Mouse (Mus musculus): ENCODE results near the gene AB124611.
"Not testable (repeated sequence)": the region's sequence is repeated elsewhere in the genome, so short reads cannot be mapped to it uniquely, and the experiment has no call there.

The AB124611 gene

GRCm38 (mm10) chr9:21518690-21519089 is 7.3 kb upstream of the AB124611 start:
- CTCF ChIA-PET: not testable (repeated sequence)

- CTCF ChIA-PET: interaction anchor here (0.8 kb wide), 1 partner anchor 66 kb away, joined by 3 read pairs; no protein-coding TSS in a partner anchor
Observed at GRCm38 (mm10) chr9:21525142-21525936, 637 bp upstream of the AB124611 start.

- CTCF ChIA-PET: no interaction called here
Observed at GRCm38 (mm10) chr9:21526634-21526944, 613 bp downstream of the AB124611 start.

GRCm38 (mm10) chr9:21527100-21527801 is 1.3 kb downstream of the AB124611 start:
- CTCF ChIA-PET: interaction anchor here (0.6 kb wide), 1 partner anchor 229 kb away, joined by 3 read pairs; no protein-coding TSS in a partner anchor

- CTCF ChIA-PET: no interaction called here
Observed at GRCm38 (mm10) chr9:21527917-21528324, 1.9 kb downstream of the AB124611 start.

GRCm38 (mm10) chr9:21536501-21536900 is 10.5 kb downstream of the AB124611 start:
- CTCF ChIA-PET: interaction anchor here (0.6 kb wide), 1 partner anchor 14 kb away, joined by 3 read pairs; no protein-coding TSS in a partner anchor

- CTCF ChIA-PET: interaction anchor here (0.7 kb wide), 1 partner anchor 10 kb away, joined by 4 read pairs; the partner anchor contains the start of gene Carm1
Observed at GRCm38 (mm10) chr9:21537009-21537408, 11.0 kb downstream of the AB124611 start.

- CTCF ChIA-PET: no interaction called here
Observed at GRCm38 (mm10) chr9:21539981-21540753, 14.2 kb downstream of the AB124611 start.

GRCm38 (mm10) chr9:21542001-21542400 is 16.0 kb downstream of the AB124611 start:
- CTCF ChIA-PET: interaction anchor here (0.8 kb wide), 1 partner anchor 166 kb away, joined by 4 read pairs; no protein-coding TSS in a partner anchor

GRCm38 (mm10) chr9:21545351-21545915 is 19.5 kb downstream of the AB124611 start:
- CTCF ChIA-PET: no interaction called here

- CTCF ChIA-PET: interaction anchor here (0.9 to 1.3 kb wide), 2 partner anchors 9 to 47 kb away, joined by 3 to 4 read pairs; partner anchors contain the start of genes Timm29 and Yipf2
Observed at GRCm38 (mm10) chr9:21545916-21546788, 20.2 kb downstream of the AB124611 start.

- CTCF ChIA-PET: interaction anchor here (0.9 to 1.3 kb wide), 2 partner anchors 9 to 46 kb away, joined by 3 to 4 read pairs; partner anchors contain the start of genes Timm29 and Yipf2
Observed at GRCm38 (mm10) chr9:21546789-21547074, 20.8 kb downstream of the AB124611 start, which contains the start of gene Carm1. Carm1 (plus strand) TSS chr9:21546894.

GRCm38 (mm10) chr9:21547075-21547941 is 21.3 kb downstream of the AB124611 start:
- CTCF ChIA-PET: interaction anchor here (0.9 to 1.3 kb wide), 2 partner anchors 10 to 45 kb away, joined by 3 to 4 read pairs; partner anchors contain the start of genes Timm29 and Yipf2

GRCm38 (mm10) chr9:21551049-21551448 is 25.1 kb downstream of the AB124611 start:
- CTCF ChIA-PET: no interaction called here

- CTCF ChIA-PET: no interaction called here
Observed at GRCm38 (mm10) chr9:21553607-21554273, 27.8 kb downstream of the AB124611 start.

GRCm38 (mm10) chr9:21555198-21555742 is 29.3 kb downstream of the AB124611 start:
- CTCF ChIA-PET: no interaction called here

GRCm38 (mm10) chr9:21556996-21557395 is 31.0 kb downstream of the AB124611 start:
- CTCF ChIA-PET: no interaction called here

GRCm38 (mm10) chr9:21557556-21557955 is 31.6 kb downstream of the AB124611 start:
- CTCF ChIA-PET: no interaction called here

GRCm38 (mm10) chr9:21558366-21558765 is 32.4 kb downstream of the AB124611 start:
- CTCF ChIA-PET: no interaction called here
